Mouse (Mus musculus): ENCODE results near the gene Brap.
"Not testable (repeated sequence)": the region's sequence is repeated elsewhere in the genome, so short reads cannot be mapped to it uniquely, and the experiment has no call there.

The Brap gene

DNA sequence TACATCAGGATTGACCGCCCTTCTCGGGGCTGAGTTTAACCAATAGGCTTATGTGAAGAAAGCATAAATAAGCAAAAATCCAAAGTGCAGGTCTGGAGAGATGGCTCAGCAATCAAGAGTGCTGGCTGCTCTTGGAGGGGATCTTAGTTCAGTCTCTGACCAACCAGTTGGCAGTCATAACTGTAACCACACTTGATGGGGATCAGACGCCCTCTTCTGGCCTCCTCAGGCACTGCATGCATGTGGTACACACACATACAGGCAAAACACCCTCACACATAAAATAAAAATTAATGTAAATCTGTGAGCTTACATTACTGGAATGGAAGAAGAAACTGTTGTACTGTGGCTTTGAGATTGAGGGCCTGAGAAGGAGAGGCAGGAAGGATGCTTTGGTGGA lies 10.0 kb downstream of the Brap start:
- DNase-seq (ENCODE audit: low spot score): no peak

DNA sequence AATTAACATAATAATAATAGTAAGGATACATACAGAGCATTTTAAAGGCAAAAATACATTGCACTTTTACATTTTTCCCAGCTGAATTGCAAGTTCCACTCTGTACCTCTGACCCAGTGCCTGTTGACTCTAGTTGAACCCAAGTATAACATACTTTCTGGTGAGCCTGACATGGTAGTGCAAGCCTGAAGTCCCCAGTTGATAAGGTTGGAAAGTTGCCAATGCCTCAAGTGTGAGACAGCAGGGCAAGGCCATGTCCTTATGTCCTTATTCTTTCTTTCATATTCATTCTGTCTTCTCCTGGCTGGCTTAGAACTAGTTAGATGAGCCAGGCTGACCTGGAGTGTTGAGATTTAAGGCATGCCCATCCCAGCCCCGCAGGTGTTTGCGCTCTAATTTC lies 21.9 kb downstream of the Brap start:
- no peak for DNase-seq (ENCODE audit: low spot score)

DNA sequence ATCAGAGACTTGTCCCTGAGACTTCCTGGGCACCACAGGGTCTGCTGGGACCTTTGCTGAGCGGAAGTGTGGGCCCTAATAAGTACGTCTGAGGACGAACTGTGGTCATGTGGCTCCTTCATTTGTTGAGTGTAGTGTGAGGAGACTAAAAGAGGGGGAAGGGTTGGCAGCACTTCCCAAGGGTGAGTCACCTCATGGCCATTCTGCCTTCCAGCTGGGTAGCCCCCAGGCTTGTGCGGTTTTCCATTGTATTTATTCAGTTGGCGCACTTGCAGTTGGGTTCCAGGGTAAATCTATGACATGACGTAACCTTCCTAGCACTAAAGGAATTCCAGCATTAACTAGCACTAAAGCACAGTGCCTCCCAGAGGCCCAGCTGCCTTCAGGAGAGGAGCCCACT lies 25.1 kb downstream of the Brap start:
- no peak for DNase-seq (ENCODE audit: low spot score)

DNA sequence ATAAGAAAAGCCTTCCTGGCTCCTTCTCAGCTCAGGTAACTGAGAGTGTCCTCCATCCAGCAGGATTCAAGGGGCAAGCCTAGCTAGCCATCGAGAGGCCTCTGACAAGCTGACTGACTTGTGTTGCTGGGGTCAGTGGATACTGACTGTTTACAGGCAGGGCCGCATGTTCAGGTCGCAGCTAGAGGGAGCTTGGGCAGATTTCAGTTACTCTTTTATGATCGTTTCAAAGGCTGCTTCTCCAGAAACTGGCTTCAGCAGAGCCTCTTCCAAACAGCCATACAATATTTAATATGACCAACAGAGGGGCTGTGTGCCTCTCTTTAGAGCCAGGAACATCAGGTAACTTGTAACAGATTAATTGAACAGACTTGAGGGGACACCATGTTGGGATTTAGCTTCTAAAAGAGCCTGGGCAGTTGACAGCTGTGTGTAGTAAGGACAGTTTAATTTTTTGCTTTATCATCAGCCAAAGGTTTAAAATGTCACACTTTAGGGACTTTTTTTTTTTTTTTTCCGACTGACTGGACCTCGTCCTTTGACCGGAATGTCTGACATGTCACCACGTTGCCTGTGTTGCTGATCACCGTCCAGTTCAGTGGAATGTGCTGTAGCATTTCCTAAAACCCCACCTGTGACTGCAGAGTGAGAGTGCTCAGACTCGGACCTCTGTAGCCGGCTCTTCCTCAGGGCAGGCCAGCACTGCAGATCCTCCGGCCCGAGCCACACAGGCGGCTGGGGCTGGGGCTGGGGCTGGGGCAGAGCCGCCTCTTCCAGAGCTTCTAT lies 25.9 kb downstream of the Brap start:
- DNase-seq (ENCODE audit: low spot score): no peak

DNA sequence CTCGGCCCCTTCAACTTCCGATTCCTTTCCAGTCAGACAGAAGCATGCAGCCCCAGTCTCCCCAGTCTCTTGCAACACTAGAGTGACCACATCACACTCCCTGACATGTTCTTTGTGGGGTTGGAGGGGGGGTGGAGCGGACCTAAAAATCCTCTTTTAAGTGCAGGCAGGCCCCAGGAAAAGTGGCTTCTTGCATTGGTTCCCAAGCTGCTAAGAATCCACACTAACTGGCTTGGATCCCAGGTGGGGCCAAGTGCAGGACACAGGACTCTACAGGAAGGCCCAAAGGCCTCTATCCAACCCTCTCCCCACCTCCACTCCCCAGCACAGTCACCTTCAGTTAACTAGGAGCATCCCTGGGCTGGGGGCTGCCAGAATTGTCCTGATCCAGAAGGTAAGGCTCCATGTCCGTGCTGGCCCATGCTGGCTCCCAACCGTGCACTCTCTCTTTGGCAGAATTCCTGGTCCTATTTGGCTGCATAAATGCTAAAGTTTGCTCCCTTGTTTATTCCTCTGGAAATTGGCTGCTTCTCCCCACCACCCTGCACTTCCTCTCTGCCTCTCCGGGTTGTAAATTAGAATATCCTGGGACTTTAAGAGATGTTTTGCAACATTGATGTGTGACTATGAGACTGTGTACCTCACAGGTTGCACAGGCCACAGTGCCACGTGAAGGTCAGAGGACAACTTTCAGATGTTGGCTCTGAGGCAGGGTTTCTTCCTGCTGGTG lies 30.3 kb downstream of the Brap start:
- DNase-seq (ENCODE audit: low spot score): peak; percentile 22

DNA sequence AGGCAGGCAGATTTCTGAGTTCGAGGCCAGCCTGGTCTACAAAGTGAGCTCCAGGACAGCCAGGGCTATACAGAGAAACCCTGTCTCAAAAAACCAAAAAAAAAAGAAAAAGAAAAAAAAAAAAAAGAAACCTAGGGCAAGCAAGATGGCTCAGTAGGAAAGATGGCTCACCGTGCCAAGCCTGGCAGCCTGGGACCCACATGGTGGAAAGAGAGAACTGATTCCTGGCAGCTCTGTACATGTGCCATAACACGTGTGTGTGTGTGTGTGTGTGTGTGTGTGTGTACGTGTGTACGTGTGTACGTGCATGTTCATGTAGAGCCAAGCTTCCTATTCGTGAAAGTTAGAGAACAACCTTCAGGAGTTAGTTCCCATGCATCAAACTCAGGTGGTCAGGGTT lies 31.1 kb downstream of the Brap start:
- not testable (repeated sequence) for DNase-seq (ENCODE audit: low spot score)

DNA sequence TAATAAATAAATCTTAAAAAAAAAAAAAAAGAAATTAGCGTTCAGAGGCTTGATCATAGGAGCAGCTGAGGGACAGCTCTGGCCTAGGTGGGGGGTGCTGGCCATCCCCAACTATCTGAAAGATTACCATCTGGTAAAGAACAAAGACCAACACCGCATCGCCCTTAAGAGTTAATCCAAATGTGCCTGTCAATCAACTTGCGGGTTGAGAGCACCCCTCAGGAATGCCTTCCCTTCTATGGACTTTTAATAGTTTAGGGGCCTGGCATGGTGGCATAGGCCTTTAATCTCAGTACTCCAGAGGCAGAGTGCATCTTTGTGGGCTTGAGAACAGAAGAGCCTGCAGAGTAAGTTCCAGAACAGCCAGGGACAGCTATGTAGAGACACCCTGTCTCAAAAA lies 32.5 kb downstream of the Brap start:
- no peak for DNase-seq (ENCODE audit: low spot score)

DNA sequence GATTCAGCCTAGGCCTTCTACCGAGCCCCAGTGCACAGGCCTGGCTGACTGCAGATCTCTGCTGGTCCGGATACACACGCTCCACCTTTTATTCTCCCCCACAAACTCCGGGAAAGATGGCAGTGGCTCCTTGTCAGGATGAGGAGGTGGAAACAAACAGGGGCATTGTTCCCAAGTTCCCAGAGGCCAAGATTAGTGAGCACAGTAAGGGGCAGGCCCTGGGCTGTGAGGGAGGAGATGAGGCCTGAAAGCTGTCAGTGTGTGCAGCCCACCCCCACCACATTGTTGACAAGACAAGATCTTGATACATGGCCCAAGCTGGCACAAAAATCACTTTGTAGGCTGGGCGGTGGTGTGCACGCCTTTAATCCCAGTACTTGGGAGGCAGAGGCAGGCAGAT lies 36.4 kb downstream of the Brap start:
- no peak for DNase-seq (ENCODE audit: low spot score)

DNA sequence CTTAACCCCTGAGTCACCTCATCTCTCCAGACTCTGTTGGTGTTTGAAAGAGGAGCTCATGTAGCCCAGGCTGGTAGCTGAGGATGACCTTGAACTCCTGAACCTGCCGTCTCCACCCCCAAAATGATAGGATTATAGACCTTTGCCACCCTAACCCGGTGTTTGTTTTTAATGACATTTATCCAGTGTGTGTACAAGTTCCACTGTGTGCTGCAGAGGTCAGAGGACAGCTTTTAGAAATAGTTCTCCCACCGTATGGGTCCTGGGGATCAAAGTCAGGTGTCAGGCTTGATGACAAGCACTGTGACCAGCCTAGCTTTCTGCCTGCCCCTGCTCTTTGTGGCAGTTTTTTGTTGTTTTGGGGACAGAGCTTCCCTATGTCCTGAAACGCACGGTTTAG lies 39.5 kb downstream of the Brap start:
- DNase-seq (ENCODE audit: low spot score): no peak

DNA sequence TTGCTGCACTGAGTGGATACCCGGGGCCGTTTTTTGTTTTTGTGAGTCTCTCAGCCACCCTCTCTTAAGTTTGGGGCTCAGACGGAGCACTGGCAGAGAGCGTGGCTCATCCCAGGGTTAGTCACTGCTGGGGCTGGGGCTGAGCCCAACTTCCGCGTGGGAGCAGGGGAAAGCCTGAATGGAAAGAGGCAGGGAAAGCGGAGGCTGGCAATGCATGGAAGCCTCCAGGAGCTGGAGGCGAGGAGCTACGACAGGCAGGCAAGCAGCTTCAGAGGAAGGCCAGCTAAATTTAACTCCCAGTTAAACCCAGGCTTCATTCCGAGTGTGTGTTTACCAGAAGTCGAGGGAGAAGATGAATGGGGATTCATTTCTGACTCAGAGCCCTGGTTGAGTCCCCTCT lies 40.1 kb downstream of the Brap start:
- DNase-seq (ENCODE audit: low spot score): no peak

DNA sequence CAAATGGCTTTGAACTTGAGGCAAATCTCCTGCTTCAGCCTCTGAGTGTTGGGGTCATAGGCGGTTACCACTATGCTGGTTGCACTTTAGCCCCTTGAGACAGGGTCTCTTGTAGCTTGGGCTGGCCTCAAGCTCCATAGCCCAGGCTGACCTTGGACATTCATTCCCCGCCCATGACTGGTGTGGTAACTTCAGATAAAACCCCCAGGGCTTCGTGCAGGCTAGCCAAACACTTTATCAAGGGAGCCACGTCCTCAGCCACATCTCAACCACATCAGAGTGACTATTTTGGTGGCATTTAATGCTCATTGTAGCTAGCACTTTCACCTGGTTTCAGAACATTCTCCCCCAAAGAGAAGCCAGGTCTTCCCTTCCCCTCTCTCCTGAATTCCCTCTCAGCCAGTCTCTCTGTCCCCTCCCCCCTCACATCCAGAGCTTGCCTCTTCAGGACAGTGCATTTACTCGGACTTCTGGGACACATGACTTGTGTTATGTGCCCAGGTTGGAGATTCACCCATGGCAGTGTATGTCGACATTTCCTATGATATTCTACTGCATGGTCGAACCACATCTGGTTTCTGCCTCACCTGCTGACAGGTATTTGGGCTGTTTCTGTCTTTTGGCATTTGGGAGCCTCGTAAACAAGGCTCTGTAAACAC lies 40.9 kb downstream of the Brap start:
- no peak for DNase-seq (ENCODE audit: low spot score)

DNA sequence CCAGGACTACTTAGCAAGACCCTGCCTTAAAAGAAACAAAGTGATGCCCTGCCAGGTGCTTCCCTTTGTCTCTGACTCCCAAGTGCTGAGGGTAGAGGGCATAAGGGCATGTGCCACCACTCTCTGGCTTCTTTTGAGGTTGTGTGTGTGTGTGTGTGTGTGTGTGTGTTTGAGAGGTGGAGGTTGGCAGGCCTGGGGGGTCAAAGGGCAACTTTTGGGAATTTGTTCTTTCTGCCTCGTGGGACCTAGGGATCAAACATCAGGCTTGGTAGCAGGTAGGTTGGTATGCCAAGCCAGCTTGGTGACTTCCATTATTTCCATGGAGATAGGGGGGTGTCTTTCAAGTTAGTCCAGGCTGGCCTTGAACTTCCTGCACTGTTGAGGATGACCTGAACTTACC lies 43.0 kb downstream of the Brap start:
- DNase-seq (ENCODE audit: low spot score): no peak

DNA sequence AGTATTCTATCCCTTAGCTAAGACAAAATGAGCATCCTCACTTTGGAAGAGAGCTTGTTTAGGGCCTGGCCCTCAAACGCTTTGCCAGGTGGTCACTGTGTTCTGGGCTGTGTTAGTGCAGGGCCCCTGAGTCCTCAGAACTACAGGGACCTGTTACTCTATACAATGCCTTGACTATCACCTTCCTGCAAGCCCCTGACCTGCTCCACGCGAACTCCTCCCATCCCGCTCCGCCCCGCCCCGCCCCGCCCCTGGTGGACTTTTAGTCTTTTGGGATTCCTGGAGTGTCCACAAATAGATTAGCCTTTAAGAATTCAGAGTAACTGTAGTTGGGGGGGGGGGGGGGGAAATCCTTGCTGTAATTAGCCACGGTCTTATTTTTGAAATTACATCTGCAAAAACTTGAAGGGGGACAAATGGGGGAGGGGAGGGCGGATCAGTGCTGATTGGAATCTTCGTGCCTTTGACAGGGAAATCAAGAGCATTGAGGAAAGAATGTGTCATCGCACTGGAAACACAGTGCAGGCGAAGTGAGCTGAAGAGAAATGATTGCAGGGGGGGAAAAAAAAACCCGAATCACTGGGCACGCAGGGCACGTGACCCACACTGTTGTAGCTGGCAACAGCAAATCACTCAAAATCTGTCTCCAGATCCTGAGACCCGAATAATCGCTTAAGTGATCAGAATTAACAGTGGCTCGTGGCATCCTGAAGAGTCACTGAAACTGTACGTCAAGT lies 44.3 kb downstream of the Brap start:
- DNase-seq (ENCODE audit: low spot score): no peak

DNA sequence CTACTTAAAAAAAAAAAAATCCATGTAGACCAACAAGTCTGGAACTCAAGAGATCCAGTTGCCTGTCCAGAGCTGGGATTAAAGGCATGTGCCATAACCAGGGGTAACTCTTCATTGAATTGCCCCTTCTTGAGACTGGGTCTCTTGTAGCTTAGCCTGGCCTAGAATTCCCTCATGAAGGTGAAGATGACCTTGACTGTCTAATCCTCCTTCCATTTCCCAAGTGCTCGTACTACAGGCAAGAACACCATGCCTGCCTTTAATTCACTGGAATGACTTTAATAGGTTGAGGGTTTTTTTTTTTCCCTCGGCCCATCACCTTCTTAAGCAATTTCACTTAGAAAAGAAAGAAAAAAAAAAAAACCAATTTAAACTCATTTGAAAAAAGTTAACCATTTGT lies 50.0 kb downstream of the Brap start:
- no peak for DNase-seq (ENCODE audit: low spot score)

DNA sequence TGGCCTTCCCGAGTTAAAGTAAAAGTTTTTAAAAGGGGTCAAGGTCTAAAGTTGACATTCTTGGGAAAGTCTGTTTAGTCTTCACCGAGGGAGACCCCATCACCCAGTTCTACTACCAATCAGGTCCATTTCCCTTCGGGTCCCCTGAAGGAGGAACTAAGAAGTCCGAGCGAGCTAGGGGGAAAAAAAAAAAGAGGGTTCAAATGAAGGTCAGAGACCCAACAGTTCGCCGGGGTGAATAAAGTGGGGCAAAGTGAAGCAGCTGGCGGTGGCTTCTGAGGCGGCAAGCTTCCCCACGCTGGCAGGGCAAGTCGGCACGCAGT lies 50.4 kb downstream of the Brap start:
- DNase-seq (ENCODE audit: low spot score): no peak

DNA sequence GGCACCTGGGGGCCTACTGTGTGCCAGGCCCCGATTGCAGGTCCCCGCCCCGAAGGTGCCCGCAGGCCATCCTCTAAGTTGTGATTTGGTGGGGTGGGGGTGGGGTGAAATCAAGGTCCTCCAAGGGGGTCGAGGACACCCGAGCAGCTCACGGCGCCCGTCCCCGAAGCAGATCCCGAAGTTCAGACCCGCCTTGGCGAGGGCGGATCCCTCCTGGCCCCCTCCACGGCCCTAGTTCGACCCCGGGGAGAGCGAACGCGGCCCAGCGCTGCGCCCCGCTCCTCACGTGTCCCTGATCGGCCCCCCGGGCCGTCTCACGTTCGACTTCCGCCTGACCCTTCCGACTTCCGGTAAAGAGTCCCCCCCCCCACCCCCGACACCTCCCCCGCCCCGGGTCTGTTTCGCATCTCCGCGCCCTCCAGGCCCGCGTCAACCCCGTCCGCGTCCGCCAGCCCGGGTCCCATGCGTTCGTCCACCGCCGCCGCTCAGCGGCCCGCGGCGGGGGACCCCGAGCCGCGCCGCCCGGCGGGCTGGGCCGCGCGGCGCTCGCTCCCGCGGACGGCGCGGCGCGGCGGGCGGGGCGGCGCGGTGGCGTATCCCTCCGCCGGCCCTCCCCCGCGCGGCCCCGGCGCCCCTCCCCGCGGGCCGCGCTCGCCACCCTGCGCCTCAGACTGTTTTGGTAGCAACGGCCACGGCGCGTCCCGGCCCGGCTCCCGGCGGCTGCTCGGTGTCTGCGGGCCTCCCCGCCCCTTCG lies 51.0 kb downstream of the Brap start, which contains the start of gene Atxn2:
Gene Atxn2 (plus strand): TSS at position 164 of the 754 bp plus-strand sequence.
- peak; percentile 86 for DNase-seq (ENCODE audit: low spot score)

DNA sequence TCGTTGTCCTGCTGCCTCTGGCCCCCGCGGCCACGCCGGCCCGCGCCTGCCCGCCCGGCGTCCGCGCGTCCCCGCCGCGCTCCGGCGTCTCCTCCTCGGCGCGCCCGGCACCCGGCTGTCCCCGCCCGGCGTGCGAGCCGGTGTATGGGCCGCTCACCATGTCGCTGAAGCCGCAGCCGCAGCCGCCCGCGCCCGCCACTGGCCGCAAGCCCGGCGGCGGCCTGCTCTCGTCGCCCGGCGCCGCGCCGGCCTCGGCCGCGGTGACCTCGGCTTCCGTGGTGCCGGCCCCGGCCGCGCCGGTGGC lies 51.5 kb downstream of the Brap start:
- no peak for DNase-seq (ENCODE audit: low spot score)

DNA sequence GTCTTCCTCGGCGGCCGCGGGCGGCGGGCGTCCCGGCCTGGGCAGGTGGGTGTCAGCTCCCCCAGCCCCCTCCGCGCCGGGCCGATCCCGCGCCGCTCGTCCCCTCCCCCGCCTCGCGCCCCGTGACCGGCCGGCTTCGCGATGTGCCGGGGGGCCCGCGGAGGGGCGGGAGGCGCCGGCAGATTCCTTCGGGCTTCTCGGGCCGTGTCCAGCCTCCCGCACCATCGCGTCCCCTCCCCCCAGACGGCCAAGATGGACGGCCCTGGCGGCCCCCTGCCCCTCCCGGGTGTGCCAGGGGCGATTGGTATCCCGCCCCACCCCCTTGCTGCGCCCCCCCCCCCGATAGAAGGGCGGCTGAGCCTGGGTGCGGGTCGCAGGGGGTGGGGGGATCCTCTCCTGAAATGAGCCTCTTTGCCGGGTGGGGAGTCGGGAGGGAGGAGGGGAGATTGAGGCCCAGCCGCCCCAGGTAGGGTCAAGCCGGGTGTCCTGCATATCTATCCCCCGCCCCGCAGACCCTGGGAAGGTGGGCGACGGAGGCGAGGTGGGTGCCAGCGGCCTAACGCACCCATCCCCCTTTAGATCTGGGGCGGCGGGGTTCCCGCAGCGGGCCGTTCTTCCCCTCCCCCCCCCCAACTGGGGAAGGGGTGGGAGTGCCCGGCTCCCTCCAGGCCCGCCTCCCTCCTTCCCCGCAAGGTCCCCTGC lies 52.0 kb downstream of the Brap start:
- peak; percentile 25 for DNase-seq (ENCODE audit: low spot score)

DNA sequence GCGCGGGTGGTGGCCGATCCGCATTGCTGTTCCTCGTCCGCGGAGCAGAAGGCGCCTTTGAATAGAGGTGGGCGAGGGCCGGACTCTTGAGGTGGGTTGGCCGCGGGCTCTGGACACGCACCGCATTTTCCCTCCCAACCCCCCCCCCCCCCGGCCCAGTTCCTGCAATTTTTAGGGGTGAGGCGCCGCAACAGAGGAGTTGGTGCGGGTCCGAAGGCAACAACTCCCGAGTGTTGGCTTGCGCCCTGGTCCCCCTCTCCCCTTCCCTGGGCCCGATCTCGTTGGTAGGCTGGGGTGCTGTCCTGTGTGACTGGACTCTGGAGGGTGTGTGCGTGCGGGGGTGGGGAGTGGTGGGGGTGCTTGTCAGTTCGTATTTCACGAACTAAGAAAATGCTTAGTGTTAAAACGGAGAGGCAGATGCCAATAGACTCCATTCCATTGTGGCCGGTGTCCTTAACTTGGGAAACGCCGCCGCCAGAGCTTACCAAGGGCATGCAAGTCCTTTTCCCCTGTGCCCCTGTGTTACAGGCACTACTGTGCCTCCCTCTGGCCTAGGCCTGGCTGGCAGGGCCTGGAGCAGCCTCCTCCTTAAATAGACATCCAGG lies 52.7 kb downstream of the Brap start:
- peak; percentile 18 for DNase-seq (ENCODE audit: low spot score)

DNA sequence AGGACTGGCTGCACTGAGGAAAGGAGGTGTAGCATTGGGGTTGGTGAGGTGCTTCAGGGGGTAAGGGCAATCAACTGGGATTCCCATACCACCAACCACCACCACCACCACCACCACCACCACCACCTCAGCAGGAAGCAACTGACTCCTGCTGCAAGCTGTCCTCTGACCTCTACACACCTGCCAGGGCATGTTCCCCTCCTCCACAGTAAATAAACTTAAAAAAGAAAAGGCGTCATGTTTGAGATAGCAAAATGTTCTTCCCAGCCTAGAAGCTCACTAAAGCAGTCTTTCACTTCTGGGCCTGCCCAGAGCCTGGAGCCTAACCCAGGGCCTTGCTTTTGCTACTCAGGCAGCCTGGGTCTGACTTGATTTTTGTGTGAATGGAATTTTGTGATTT lies 54.0 kb downstream of the Brap start:
- DNase-seq (ENCODE audit: low spot score): no peak

DNA sequence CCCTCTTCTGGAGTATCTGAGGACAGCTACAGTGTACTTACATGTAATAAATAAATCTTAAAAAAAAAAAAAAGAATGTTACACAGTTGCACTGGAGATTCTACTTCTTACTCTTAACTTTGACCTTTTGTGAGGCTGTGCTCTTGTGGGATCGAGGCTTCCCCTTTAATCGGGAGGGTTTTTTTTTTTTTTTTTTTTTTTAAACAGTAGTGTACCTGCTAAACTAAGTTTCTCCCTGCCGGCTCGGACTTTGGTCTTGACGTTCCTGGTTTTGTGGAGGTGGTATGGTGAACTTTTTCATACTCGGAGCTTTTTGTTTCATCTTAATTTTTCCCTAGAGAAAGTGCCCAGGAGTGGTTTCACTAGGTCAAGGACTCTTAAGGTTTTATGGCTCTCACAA lies 54.6 kb downstream of the Brap start:
- DNase-seq (ENCODE audit: low spot score): no peak
